Mouse (Mus musculus) B cell, adult 2 months (primary cell): ENCODE data around the gene Erc2.

Experiments used
- DNase-seq, 2 experiments: peaks; one replicate each; pipeline ENCODE4 v3.0.0; 2022

Erc2 gene

GRCm38 (mm10) chr14:28321916-28322534 lies 699.8 kb downstream of the Erc2 start:
- no peak for DNase-seq

GRCm38 (mm10) chr14:28323243-28323642 lies 701.0 kb downstream of the Erc2 start:
- no peak for DNase-seq

DNA sequence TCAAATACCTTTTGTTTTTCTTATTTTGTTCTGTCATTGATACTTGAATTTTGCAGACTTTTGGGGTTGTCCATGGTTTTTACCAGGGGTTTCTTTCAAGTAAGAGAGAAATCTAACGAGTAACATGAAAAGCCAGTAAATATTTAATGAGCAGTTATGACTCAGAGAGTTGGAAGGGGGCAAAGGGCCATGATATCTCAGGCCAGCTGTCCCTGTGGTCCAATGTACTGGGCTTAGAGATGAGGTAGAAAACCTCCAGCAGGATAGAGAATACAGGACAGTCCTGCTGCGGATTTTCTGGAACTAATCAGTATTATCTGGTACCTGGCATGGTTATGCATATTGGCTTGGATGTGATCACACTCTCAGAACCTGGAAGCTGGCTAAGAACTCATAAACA lies 701.5 kb downstream of the Erc2 start:
- DNase-seq = no peak

- no peak for DNase-seq
Measured at GRCm38 (mm10) chr14:28326456-28326855, 704.2 kb downstream of the Erc2 start.

GRCm38 (mm10) chr14:28328512-28328911 lies 706.3 kb downstream of the Erc2 start:
- no peak for DNase-seq

- no peak for DNase-seq
Measured at GRCm38 (mm10) chr14:28331108-28331507, 708.9 kb downstream of the Erc2 start.

DNA sequence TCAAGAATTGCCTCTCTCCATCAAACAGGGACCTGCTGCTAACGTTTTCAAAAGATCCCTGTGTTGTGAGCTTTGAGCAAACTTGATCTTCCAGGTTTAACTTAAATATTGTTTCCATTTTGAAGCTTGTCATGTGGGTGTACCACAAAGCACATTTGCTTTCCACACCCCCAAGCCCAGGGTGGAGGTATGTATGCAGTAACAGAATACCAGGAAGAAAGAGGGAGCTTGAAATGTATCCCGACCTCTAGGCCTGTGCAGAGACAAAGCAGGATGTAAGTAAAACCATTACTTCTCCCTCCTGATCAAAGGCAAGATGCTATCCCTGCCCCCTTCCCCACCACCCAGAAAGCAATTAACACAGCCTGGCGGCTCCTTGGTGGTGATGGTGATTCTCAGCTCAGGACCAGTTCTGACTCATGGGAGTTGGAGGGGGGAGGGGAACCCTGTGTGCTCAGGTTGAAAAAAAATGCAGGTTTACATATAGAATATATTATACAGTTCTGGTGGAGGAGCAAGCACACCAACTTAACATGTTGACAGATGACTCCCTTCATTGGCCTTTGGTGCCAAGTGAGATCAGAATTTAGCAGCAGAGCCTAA lies 710.2 kb downstream of the Erc2 start:
- DNase-seq = no peak

DNA sequence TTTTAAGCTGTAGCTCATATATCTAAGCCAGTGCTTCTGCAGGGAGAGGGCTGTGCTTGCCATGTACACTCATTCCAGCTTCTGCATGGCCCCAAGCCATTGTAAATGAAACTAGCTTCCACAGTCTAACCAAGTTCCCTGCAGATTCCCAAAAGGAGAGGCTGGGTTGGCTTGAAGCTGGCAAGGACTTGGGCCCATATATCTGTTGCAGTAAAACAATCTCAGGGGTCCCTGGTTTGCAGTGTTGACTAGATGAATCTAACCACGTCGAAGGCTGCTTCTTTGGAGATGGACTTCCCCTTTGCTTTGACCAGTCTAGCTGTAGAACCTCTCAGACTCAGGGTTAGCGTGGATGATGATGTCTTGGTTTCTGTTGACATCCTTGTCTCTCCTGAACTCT lies 716.9 kb downstream of the Erc2 start:
- no peak for DNase-seq

- no peak for DNase-seq
Measured at GRCm38 (mm10) chr14:28349129-28349528, 726.9 kb downstream of the Erc2 start.

GRCm38 (mm10) chr14:28356031-28356430 lies 733.8 kb downstream of the Erc2 start:
- DNase-seq = no peak

DNA sequence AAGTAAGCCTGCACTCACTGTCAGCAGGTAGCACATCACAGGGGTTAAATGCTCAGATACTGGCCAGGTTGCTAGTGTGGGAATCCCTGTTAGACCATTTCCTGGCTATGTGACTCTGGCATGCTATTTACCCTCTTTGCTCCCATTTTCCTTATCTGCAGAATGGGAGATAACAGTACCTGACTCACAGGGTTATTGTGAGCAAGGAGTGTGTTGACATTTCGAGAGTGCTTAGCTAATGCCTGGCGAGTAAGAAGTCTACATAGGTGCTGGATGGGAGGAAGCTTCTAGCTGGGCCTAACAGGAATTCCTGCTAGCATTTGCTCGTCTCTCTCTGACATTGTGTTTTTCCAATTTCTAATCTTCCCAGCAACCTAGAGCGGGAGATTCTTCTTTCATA lies 737.3 kb downstream of the Erc2 start:
- DNase-seq = no peak

DNA sequence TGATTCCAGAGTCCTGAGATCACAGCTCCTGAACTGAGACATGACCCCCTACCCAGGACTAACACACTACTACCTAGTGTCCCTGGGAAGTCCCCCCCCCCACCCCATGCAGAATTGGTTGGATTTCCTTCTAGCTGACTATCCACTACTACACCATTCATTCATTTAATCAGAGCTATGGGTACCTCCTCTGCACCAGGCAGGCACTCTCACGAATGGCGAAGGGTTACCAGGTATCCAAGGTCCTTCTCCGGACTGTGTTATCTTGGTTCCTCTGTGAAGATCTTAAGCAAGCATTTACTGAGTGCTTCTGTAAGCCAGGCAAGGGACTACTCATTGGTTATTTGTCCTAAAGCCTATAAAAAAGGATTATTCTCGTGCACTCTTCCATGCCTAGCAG lies 737.8 kb downstream of the Erc2 start:
- DNase-seq = no peak

GRCm38 (mm10) chr14:28362336-28362735 lies 740.1 kb downstream of the Erc2 start:
- no peak for DNase-seq

DNA sequence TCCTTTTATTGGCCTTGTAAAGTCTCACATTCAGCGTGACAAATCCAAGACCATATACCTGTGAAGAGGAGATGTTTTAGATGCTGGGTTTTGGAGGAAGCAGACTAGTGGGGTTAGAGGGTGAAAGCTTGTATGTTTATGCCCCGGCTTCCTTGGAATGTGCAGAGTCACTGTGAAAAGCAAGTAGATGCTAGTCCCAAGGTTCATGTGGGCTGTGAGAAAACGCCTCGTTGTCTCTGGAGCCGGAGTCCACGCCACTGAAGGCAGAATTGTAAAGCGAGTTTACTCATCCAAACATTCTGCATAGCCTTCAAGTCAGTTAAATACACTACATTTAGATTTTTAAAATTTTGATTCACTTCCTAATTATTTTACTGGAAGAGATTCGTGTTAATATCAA lies 748.5 kb downstream of the Erc2 start:
- DNase-seq = no peak

DNA sequence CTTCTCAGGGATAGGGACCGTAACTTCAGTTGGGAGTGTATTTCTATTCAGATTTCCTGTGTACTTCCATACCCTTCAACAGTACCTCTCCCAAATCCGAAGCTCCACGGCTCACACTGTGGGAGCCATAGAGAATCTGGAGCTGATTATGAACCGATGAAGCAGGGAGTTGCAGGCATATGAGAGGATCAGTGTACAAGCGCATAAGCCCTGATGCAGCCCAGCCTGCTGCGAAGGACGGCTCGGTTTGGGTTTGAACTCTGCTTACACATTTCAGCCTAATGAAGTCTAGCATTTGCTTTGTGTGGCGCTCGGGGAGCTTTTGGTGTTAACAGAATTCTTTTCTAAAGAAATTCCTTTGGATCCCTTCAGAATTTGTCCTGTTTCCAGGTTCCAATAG lies 749.4 kb downstream of the Erc2 start:
- DNase-seq = no peak

GRCm38 (mm10) chr14:28375642-28376091 lies 753.4 kb downstream of the Erc2 start:
- DNase-seq = no peak

- DNase-seq = no peak
Measured at GRCm38 (mm10) chr14:28376208-28376805, 754.1 kb downstream of the Erc2 start.

DNA sequence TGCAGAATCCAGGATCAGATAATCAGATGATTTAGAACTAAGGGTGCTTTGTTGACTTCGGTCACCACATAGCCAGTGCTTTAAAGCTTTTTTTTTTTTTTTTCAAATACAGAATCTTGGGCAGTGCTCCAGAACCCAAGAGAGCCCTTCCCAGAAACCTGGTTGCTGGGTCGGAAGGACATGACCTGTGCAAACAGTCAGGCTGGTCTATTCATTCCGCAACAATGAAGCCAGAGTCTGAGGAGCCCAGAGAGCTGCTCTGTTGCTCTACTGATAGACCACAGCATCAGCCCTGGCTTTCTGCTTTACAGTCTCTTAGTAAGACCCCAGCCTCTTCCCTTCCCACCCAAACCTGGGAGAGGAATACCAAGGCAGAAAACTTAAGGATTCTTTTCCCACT lies 755.3 kb downstream of the Erc2 start:
- no peak for DNase-seq

- no peak for DNase-seq
Measured at GRCm38 (mm10) chr14:28380129-28380528, 757.9 kb downstream of the Erc2 start.

- DNase-seq = no peak
Measured at GRCm38 (mm10) chr14:28381801-28382550, 759.7 kb downstream of the Erc2 start.

GRCm38 (mm10) chr14:28386815-28387607 lies 764.8 kb downstream of the Erc2 start:
- DNase-seq = no peak

DNA sequence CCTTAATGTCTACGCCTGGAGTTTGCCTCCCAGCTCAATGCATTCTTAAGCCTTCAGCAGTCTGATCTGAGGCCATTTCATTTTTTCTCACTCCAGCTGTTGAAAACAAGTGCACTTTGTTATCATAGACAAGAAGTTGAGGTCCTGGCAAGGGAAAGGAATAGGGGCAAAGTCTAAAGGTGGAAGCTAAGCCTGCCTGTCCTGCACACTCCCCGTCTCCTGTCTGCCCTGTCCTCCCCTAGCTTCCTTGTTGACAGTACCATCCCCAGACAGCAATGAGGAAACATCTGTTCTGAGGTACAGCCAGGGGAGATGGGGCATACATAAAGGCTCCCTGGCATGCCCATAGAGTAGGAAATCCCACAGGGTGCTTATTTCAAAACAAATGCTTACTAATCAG lies 776.7 kb downstream of the Erc2 start:
- DNase-seq = no peak

- no peak for DNase-seq
Measured at GRCm38 (mm10) chr14:28399897-28400296, 777.7 kb downstream of the Erc2 start.
